Mouse (Mus musculus): ENCODE results near the gene Wbp2.

Gene Wbp2

DNA sequence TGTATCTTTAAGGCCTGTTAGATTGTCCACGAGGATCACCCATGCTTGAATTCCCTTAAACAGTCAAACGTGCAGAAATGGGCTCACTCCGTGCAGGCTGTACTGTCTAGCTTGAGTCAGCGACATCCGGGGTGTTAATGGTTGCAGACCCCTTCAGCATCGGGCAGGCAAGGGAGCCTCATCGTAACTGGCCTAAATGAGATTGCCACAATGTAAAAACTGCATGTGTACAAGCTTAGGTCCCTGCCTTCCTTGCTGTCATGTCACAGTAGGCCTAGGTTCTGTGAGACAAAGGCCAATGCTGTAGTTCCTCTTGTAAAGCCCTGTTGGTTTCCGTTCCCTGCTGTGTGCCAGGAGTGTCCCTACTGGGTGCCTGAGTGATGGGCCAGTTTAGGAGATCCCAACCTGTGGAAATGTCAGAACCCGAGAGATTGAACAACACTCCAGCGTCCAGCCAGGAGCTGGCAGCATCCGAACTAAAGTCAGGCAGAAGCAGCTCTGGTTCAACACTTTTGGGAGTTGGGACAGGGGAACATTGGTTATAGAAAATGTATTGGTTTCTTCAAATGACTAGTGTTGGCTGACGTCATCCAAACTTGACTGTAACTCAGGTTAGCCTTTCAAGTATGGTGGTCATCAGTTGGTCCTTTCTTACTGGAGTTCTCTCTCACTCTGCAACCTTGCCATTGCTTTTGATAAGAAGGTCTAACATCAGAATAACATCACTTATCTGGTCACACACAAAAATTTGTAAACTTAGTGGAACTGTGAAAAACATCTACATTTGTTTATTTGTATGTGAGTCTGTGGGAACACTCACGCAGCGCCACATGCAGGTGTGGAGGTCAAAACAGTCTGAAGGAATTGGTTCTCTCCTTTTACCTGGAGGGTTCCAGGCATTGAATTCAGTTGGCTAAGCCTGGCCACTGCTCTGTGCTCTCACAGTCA lies 55.6 kb downstream of the Wbp2 start:
- DNase-seq (ENCODE audit: low read depth, low spot score), result no peak

- peak; percentile 98 for DNase-seq (ENCODE audit: low read depth, low spot score)
Observed at GRCm38 (mm10) chr11:116030088-116030897, 56.5 kb downstream of the Wbp2 start, which contains the start of gene Unk. Unk (plus strand) TSS chr11:116030322.

DNA sequence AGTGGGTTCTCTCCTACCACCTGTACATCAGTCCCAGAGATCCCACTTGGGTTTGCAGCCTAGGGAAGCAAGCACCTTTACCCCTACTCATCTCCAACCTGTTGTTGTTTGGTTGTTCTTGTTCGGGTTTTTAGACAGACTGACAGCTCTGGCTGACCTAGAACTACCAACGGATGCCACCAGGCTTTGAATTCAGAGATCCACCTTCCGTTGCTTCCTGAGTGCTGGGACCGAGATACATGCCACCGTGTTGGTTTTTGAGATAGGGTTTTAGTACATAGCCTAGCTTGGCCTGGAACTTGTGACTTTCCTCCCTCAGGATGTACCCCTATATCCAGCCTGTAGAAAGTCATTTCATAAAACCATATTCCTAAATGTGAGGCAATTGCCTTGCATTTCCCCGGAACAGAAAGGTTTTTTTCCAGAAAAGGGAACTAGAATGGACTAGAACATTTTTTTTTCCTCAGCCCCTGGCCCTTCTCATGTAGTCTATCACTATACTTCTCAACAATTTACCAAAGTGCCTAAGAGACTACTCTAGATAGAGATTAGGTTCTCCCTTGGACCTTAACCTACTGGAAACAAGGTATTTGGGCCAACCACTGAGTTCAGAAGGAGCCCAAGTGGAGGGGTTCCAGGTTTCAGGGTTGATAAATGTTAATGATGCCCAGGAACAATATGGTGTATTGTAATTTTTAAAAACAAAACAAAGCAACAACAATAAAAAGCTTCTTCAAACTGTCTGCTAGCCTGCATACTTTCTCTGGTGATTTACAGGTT lies 57.5 kb downstream of the Wbp2 start:
- no peak for DNase-seq (ENCODE audit: low read depth, low spot score)

All from brain, embryonic 18.5 days (tissue).